Mouse (Mus musculus) liver, embryonic 13.5 days (tissue): ENCODE results near the gene Plbd2. TPM values are rescaled to one million over a fixed set of nuclear protein-coding genes. Genes with fewer than 3 reads are reported as not detected.
A peak's percentile ranks its signal among the peaks of the same experiment; 100 is the strongest.

Experiments
- ATAC-seq: fragments of 200-750 bp; cut with Nextera tagmentation; 2 replicates; pipeline ENCODE4 v1.8.0; 2017; ENCODE audit warnings: low read depth, mild to moderate bottlenecking, moderate number of reproducible peaks, moderate library complexity
- DNase-seq: peaks from one replicate; pipeline ENCODE4 v3.0.0; 2022
- H3K27ac ChIP-seq: fragments of 300-500 bp; sonication (generic); 2 replicates; pipeline ENCODE4 v1.5.1; 2015; ENCODE audit warnings: moderate library complexity, mild to moderate bottlenecking, inconsistent platforms
- H3K27me3 ChIP-seq: fragments of 300-500 bp; sonication (generic); 2 replicates; pipeline ENCODE4 v1.6.1; 2015; ENCODE audit warnings: mild to moderate bottlenecking, inconsistent platforms
- H3K36me3 ChIP-seq: fragments of 300-500 bp; sonication (generic); 2 replicates; pipeline ENCODE4 v1.6.1; 2015; ENCODE audit warnings: mild to moderate bottlenecking, inconsistent platforms
- H3K4me1 ChIP-seq: fragments of 300-500 bp; sonication (generic); replicated peaks from 2 replicates; pipeline ENCODE4 v1.6.1; 2015; ENCODE audit warnings: inconsistent platforms
- H3K4me2 ChIP-seq: fragments of 300-500 bp; sonication (generic); 2 replicates; pipeline ENCODE4 v1.6.1; 2015; ENCODE audit warnings: inconsistent platforms, mild to moderate bottlenecking, moderate library complexity
- H3K4me3 ChIP-seq: fragments of 300-500 bp; sonication (generic); replicated peaks from 2 replicates; pipeline ENCODE4 v1.5.1; 2015; ENCODE audit warnings: mild to moderate bottlenecking, inconsistent platforms
- H3K9ac ChIP-seq: fragments of 300-500 bp; sonication (generic); 2 replicates; pipeline ENCODE4 v1.6.1; 2015; ENCODE audit warnings: mild to moderate bottlenecking, inconsistent platforms
- H3K9me3 ChIP-seq: fragments of 300-500 bp; sonication (generic); replicated peaks from 2 replicates; pipeline ENCODE4 v1.6.1; 2016; ENCODE audit warnings: inconsistent platforms
- WGBS: fragments of 180-500 bp; shearing (Covaris S2); methylation state at CpG from one replicate; pipeline ENCODE4 v1.1.7; 2015; ENCODE audit not compliant: insufficient replicate concordance; 5-methylcytosine and 5-hydroxymethylcytosine counted together
- polyA plus RNA-seq: library from polyadenylated mRNA; unstranded; fragments of >200 nt; fragmentation: Nextera tagmentation; extraction: Ambion mirVana; gene quantifications from 2 replicates; pipeline ENCODE4 v1.2.1, GENCODE M21; 2015

Gene Plbd2
- polyA plus RNA-seq, 1 experiment from 2014 or later = 17.9 TPM

DNA sequence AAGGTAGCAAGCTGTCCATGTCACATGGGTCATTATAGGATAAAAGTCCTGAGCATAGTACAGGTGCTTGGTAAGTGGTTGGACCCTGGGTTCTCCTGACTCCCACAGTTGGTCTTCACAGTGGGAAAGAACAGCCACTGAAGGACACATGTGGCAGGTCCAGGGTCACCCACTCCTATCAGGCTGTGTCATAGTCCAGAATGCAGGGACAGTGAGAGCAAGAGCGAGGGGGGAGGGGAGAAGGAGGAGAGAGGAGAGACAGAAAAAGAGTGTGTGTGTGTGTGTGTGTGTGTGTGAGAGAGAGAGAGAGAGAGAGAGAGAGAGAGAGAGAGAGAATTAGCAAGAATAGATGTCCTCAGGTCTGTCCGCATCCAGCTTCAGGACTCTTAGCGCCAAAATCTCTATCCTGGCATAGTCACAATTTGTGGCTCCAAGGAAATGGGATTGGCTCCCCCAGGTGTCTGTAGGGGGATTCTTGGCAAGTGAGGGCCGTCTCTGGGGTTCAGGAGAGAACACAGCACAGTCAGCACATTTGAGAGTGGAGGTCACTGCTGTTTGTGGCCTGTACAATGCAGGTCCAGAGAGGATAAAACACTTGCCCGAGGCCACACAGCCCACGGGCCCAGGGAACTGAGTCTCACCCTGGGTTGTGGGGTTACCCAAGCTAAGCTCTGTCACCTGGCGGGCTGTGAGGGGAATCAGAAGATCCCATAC is 46.4 kb downstream of the Plbd2 start:
- DNase-seq (no peak), ATAC-seq (no peak)
- no peak overlapping the region for H3K4me2 ChIP-seq
- H3K4me3 ChIP-seq = no peak overlapping the region
- no peak overlapping the region for H3K27ac ChIP-seq
- WGBS = 35% methylated on average over 7 of the region's 7 CpGs
- H3K36me3 ChIP-seq = no peaks in the 10 kb centered on the region
- 0 out of 2 replicates have a peak, but pooled peaks cover 10% of the 10 kb centered on the region for H3K4me1 ChIP-seq
- no peaks in the 10 kb centered on the region for H3K9me3 ChIP-seq
- no peak overlapping the region for H3K9ac ChIP-seq
- peaks cover 56% of the 10 kb centered on the region for H3K27me3 ChIP-seq

DNA sequence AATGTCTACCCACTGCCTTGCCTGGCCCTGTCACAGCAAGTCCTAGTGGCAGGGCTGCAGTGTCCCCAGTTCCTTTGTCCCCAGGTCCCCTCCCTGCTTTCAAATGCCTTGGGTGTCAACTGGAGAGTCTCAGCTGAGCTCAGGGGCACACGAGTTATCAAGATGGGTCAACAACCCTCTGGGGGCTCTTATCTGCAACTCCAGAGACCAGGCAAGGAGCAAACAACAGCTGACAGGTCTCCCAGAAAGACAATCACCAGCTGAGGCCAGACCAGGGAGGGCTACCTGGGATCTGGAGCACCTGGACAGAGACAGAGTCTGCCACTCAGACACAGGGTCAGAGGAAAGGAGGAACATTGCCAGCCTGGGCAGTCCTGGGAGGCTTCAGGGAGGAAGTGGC is 47.2 kb downstream of the Plbd2 start:
- no peak overlapping the region for H3K4me2 ChIP-seq
- 0% methylated on average over 1 of the region's 1 CpGs for WGBS
- peaks cover 56% of the 10 kb centered on the region for H3K27me3 ChIP-seq
- H3K27ac ChIP-seq = no peak overlapping the region
- ATAC-seq (no peak), DNase-seq (no peak)
- H3K9me3 ChIP-seq = no peaks in the 10 kb centered on the region
- H3K9ac ChIP-seq = no peak overlapping the region
- H3K4me3 ChIP-seq = no peak overlapping the region
- 0 out of 2 replicates have a peak, but pooled peaks cover 10% of the 10 kb centered on the region for H3K4me1 ChIP-seq
- H3K36me3 ChIP-seq = no peaks in the 10 kb centered on the region

DNA sequence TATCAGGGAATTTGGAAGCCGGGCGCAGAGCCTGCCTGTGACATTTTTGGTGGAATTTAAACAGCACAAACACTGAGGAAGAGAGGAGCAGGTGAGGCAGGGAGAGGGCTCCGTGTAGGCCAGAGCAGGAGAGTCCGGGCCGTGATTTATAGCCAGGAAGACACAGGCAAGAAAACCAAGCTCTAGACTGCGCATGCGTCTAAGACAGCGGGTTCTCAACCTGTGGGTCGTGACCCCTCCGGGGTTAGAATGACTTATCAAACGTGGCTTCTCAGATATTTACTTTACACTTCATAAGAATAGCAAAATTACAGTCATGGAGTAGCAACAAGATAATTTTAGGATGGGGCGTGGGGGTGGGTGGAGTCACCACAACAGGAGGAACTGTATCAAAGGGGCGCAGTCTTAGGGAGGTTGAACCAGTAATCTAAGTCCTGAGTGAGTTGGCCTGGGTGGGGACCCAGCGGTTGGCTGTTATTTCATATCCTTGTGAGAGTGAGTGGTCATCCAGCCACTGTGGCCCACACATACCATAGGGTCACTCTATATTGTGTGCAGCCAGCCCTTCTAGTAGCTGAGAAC is 48.6 kb downstream of the Plbd2 start:
- no peaks in the 10 kb centered on the region for H3K9me3 ChIP-seq
- DNase-seq (no peak), ATAC-seq (no peak)
- WGBS = 53% methylated on average over 14 of the region's 14 CpGs
- H3K27me3 ChIP-seq = peaks cover 48% of the 10 kb centered on the region
- H3K4me1 ChIP-seq = 0 out of 2 replicates have a peak, but pooled peaks cover 10% of the 10 kb centered on the region
- no peaks in the 10 kb centered on the region for H3K36me3 ChIP-seq
- H3K4me2 ChIP-seq = no peak overlapping the region
- H3K27ac ChIP-seq = no peak overlapping the region
- H3K9ac ChIP-seq = no peak overlapping the region
- no peak overlapping the region for H3K4me3 ChIP-seq

DNA sequence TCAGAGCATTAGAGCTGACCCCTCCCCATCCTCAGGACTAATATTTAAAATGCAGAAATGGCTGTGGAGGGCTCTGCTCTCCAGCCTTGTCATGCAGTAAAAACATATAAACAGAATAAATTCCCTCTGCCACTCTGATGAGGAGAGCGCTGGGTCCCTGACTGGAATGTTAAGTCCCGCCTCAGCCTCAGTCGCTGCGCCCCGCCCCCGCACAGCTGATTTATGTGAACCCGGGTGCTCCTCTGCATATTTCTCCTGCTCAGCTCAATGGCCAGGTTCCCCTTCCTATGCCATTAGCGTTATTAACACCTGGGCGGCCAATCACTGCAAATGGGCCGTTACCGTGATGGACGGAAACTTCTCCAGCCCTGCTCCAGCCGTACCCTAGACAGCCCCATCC is 56.1 kb downstream of the Plbd2 start:
- no peak overlapping the region for H3K4me2 ChIP-seq
- no peak overlapping the region for H3K4me3 ChIP-seq
- no peak overlapping the region for H3K27ac ChIP-seq
- WGBS = 31% methylated on average over 13 of the region's 13 CpGs
- peaks cover 54% of the 10 kb centered on the region for H3K27me3 ChIP-seq
- H3K36me3 ChIP-seq = no peaks in the 10 kb centered on the region
- ATAC-seq (no peak), DNase-seq (no peak)
- H3K9ac ChIP-seq = no peak overlapping the region
- no peaks in the 10 kb centered on the region for H3K9me3 ChIP-seq
- H3K4me1 ChIP-seq = no peaks in the 10 kb centered on the region

DNA sequence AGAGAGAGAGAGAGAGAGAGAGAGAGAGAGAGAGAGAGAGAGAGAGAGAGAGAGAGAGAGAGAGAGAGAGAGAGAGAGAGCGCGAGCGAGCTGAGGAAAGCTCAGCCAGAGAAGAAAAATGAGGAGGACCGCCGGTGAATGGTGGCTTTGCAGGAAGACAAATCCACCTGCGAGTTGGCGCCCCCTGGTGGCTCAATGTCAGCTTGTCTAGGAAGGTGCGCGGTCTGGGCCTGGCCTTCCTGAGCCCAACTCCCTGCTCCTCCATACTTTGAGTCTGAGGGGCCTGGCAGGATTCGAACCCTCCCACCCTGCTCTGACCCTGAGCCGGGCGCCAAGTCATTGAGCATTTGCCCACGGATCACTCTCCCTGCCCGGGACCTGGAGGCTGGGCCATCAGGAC is 62.7 kb downstream of the Plbd2 start:
- no peak overlapping the region for H3K27ac ChIP-seq
- ATAC-seq = no peak
- H3K4me3 ChIP-seq = 0 out of 2 replicates have a peak overlapping the region, but pooled peaks have one; percentile 16

DNA sequence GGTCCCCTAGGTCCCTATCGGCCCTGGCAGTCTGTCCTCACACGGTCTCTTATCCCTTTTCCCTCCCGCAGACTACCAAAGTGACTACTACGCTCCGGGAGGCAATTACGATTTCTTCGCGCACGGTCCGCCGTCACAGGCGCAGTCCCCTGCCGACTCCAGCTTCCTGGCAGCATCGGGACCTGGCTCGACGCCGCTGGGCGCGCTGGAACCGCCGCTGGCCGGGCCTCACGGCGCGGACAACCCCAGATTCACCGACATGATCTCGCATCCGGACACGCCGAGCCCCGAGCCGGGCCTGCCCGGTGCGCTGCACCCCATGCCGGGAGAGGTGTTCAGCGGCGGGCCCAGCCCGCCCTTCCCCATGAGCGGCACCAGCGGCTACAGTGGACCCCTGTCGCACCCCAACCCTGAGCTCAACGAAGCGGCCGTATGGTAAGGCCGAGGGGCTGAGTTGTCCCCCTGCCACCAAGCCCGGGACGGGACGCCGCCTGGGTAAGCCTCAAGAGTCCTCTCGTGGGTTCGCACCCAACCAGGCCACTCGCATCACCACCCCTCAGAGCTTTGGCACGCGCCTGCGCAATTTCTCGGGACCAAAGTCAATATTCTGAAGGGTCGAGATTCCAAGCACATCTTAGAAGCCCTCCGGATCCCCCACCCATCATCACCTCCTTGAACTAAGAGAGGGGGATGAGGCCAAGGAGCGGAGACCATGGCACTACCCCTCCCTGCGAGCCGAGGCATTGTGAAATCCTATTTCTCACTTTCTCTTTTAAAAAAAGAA is 63.3 kb downstream of the Plbd2 start:
- Histone ChIP-seq H3K36me3 (no peaks in the 10 kb centered on the region), H3K27me3 (peaks cover 89% of the 10 kb centered on the region), H3K9me3 (no peaks in the 10 kb centered on the region), H3K9ac (no peak overlapping the region), H3K27ac (no peak overlapping the region), H3K4me3 (peak overlapping the region; percentile 16), H3K4me2 (peak overlapping the region; percentile 38), H3K4me1 (peaks cover 6% of the 10 kb centered on the region)
- ATAC-seq (no peak), DNase-seq (no peak)
- 3% methylated on average over 61 of the region's 61 CpGs for WGBS

More for the DNA sequence above, 62.7 kb downstream of the Plbd2 start:
- Histone ChIP-seq H3K9ac (no peak overlapping the region), H3K36me3 (no peaks in the 10 kb centered on the region), H3K9me3 (no peaks in the 10 kb centered on the region), H3K4me1 (peaks cover 6% of the 10 kb centered on the region), H3K27me3 (peaks cover 88% of the 10 kb centered on the region), H3K4me2 (peak overlapping the region; percentile 38; the same call in 1 of the 2 replicates)
- DNase-seq = peak; percentile 58
- 4% methylated on average over 14 of the region's 14 CpGs for WGBS

DNA sequence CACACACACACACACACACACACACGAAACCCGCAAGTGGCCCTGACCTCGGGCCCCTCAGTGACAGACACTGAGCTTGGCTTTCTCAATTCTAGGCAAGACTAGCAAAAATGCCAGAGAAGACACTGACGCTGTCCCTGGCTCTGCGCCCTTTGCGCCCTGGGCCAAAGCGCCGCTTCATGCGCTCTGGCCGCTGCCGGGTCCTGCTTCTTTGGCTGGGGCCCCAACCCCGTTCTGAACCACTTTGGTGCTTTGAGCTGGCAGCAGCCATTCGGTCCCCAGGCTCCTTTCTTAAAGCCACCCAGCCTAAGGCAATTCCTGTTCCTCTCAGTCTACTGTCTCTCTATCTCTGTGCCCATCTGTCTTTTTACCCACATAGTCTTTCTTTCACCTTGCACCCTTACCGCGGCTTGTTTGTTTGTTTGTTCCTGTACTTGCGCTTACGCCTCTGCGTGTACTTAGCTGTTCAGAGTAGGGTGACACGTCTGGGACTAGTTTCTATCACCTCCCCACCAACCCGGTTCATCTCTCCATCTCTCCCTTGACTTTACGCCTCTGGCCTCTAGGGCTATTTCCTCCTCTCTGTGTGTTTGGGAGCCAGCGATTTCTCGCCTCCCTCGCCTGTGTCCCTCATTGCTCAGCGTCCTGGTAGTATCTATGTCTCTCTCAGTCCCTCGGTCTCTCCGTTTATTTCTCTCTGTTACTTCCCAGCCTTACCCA is 64.3 kb downstream of the Plbd2 start:
- ATAC-seq (no peak), DNase-seq (no peak)
- Histone ChIP-seq H3K4me1 (peaks cover 6% of the 10 kb centered on the region), H3K27ac (no peak overlapping the region), H3K9me3 (no peaks in the 10 kb centered on the region), H3K9ac (no peak overlapping the region), H3K36me3 (no peaks in the 10 kb centered on the region), H3K4me3 (no peak overlapping the region), H3K27me3 (peaks cover 90% of the 10 kb centered on the region), H3K4me2 (no peak overlapping the region)
- 2% methylated on average over 27 of the region's 27 CpGs for WGBS

DNA sequence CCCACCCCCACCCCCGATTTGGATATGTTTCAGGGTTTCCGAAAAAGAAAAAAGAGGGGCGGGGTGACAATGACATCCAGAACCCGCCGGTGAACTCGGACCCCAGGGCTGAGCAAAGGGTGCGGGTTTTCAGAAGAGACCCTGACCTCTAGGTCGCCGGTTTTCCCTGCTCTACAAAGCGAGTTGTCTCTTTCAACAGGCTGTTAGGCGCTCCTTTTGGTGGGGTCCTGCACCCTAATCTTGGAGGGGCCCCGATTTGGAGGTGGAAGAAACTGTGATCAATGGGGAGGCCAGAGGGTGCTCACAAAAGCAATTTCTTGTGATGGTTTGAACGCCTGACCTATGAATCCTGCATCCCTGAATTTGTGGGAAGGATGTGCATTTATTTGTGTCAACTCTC is 65.0 kb downstream of the Plbd2 start:
- Histone ChIP-seq H3K4me3 (no peak overlapping the region), H3K36me3 (no peaks in the 10 kb centered on the region), H3K9me3 (no peaks in the 10 kb centered on the region), H3K27ac (no peak overlapping the region), H3K4me2 (no peak overlapping the region), H3K9ac (no peak overlapping the region), H3K27me3 (peaks cover 93% of the 10 kb centered on the region), H3K4me1 (peaks cover 6% of the 10 kb centered on the region)
- DNase-seq = no peak
- ATAC-seq = no peak
- WGBS = under 1% methylated on average over 13 of the region's 13 CpGs

DNA sequence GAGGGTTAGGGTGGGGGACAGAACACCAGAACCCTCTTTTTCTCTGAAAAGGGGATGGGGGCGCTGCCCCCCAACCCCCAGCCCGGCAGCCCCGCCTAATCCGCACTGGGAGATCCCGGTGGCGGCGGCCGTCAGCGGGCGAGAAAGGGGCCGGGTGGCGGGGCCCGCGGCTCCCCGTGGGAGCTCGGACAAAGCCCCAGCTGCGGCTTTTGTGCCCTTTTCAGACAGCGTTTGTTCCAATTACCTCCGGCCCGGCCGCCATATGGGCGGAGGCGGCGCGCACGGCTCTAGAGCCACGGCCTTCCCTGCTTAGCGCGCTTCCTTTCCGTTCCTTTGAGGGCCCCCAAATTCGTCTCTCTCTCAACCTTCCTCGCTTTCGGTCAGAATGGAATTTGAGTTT is 65.4 kb downstream of the Plbd2 start:
- peaks cover 6% of the 10 kb centered on the region for H3K4me1 ChIP-seq
- under 1% methylated on average over 33 of the region's 33 CpGs for WGBS
- H3K4me3 ChIP-seq = no peak overlapping the region
- H3K9ac ChIP-seq = no peak overlapping the region
- DNase-seq (no peak), ATAC-seq (no peak)
- H3K4me2 ChIP-seq = no peak overlapping the region
- H3K27ac ChIP-seq = no peak overlapping the region
- H3K27me3 ChIP-seq = peaks cover 93% of the 10 kb centered on the region
- no peaks in the 10 kb centered on the region for H3K9me3 ChIP-seq
- no peaks in the 10 kb centered on the region for H3K36me3 ChIP-seq

DNA sequence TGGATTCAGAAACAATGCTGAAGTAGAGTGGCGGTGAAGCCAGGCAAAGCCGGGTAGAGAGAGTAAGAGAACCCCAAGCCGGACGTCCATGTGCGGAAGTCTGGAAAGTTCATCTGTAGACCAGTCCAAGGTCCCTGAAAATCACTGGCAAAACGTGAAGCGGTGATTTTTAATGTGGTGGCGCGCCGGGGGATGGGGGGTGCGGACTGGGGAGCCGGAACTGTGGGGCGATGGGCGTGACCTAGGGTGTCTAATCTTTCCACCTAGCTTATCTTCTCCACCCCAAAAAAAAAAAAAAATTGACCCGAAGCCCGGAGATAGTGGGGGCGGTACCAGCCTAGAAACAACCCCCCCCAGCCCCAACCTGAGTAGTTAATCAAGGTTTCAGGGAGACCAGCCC is 65.9 kb downstream of the Plbd2 start:
- WGBS = 2% methylated on average over 16 of the region's 17 CpGs
- no peaks in the 10 kb centered on the region for H3K9me3 ChIP-seq
- no peaks in the 10 kb centered on the region for H3K36me3 ChIP-seq
- peaks cover 93% of the 10 kb centered on the region for H3K27me3 ChIP-seq
- H3K9ac ChIP-seq = no peak overlapping the region
- H3K27ac ChIP-seq = no peak overlapping the region
- no peak overlapping the region for H3K4me2 ChIP-seq
- ATAC-seq (no peak), DNase-seq (no peak)
- H3K4me3 ChIP-seq = no peak overlapping the region
- peaks cover 6% of the 10 kb centered on the region for H3K4me1 ChIP-seq

DNA sequence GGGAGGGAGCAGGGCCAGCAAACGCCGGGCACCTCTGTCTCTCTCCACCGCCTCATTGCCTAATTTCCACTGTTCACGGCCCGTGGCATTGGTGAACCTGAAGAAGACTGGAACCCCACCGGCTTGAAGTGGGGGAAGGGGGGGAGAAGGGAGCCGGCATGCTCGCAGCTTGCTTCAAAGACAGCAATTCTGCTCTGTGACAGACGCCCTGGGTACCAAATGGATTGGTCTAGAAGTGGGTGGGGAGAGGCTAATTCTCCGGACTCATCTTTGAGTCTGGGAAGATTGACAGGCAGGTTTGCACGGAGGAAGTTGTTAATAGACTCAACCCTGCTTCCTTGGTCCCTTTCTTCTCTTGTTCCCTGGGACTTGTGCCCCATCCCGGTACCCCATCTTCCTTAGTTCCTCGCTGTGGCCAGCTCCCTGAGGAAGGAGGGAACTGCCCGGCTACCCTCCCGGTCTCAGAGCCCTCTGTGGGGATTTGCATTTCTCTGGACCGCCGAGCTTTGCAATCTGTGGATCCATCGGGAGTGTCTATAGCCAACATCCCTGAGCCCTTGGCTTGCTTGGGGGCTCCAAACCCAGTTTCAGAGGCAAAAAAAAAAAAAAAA is 66.4 kb downstream of the Plbd2 start:
- Histone ChIP-seq H3K4me1 (peaks cover 6% of the 10 kb centered on the region), H3K27ac (no peak overlapping the region), H3K36me3 (no peaks in the 10 kb centered on the region), H3K27me3 (peaks cover 93% of the 10 kb centered on the region), H3K9me3 (no peaks in the 10 kb centered on the region), H3K9ac (no peak overlapping the region), H3K4me2 (no peak overlapping the region), H3K4me3 (no peak overlapping the region)
- WGBS = 1% methylated on average over 18 of the region's 18 CpGs
- ATAC-seq (no peak), DNase-seq (no peak)
